Mouse (Mus musculus): ENCODE measurements around the gene Ank2. TPM values are rescaled to one million over a fixed set of nuclear protein-coding genes. Genes with fewer than 3 reads are reported as not detected.

Ank2 gene
- total and polyA plus RNA-seq, 2 experiments from 2014 or later, result 160 to 575 TPM

- WGBS, result 95% methylated on average over 3 of the region's 3 CpGs
Measured at GRCm38 (mm10) chr3:127281390-127281789, 217.8 kb downstream of the Ank2 start.

GRCm38 (mm10) chr3:127280376-127280775 is 218.8 kb downstream of the Ank2 start:
- 0 out of 2 replicates have a peak, but pooled peaks have one; percentile 3 for TF ChIP-seq CTCF (IDR thresholded peaks at IDR 0.05; ENCODE audit: low read depth)
- no peaks in the 10 kb centered on the region for H3K4me1 ChIP-seq (ENCODE audit: insufficient read depth)
- no peak for ATAC-seq

More at GRCm38 (mm10) chr3:127281390-127281789, 217.8 kb downstream of the Ank2 start:
- H3K36me3 ChIP-seq (ENCODE audit: insufficient read depth), result no peaks in the 10 kb centered on the region
- DNase-seq (no peak), ATAC-seq (no peak)
- no peak overlapping the region for H3K4me3 ChIP-seq (ENCODE audit: low read depth, low read length)
- no peak for TF ChIP-seq CTCF (IDR thresholded peaks at IDR 0.05; ENCODE audit: low read depth)
- H3K4me1 ChIP-seq (ENCODE audit: insufficient read depth), result no peaks in the 10 kb centered on the region
- no peak overlapping the region for H3K9ac ChIP-seq
- no peaks in the 10 kb centered on the region for H3K27me3 ChIP-seq (ENCODE audit: insufficient read depth, low read length)
- H3K27ac ChIP-seq (ENCODE audit: low read depth, low read length), result no peak overlapping the region
- no peak overlapping the region for H3K4me2 ChIP-seq (ENCODE audit: low read depth)
- no peaks in the 10 kb centered on the region for H3K9me3 ChIP-seq (ENCODE audit: low read length)

GRCm38 (mm10) chr3:127275953-127276352 is 223.2 kb downstream of the Ank2 start:
- no peak overlapping the region for H3K27ac ChIP-seq (ENCODE audit: low read depth, low read length)
- DNase-seq (no peak), ATAC-seq (no peak)
- no peak overlapping the region for H3K4me2 ChIP-seq (ENCODE audit: low read depth)
- H3K4me3 ChIP-seq (ENCODE audit: low read depth, low read length), result no peak overlapping the region
- H3K9ac ChIP-seq, result no peak overlapping the region
- H3K27me3 ChIP-seq (ENCODE audit: insufficient read depth, low read length), result no peaks in the 10 kb centered on the region
- H3K36me3 ChIP-seq (ENCODE audit: insufficient read depth), result no peaks in the 10 kb centered on the region
- WGBS, result 88% methylated on average over 6 of the region's 6 CpGs
- H3K4me1 ChIP-seq (ENCODE audit: insufficient read depth), result no peaks in the 10 kb centered on the region
- no peak for TF ChIP-seq CTCF (IDR thresholded peaks at IDR 0.05; ENCODE audit: low read depth)
- H3K9me3 ChIP-seq (ENCODE audit: low read length), result no peaks in the 10 kb centered on the region

More at GRCm38 (mm10) chr3:127280376-127280775, 218.8 kb downstream of the Ank2 start:
- Histone ChIP-seq H3K27ac (ENCODE audit: low read depth, low read length) (no peak overlapping the region), H3K4me2 (ENCODE audit: low read depth) (no peak overlapping the region), H3K9ac (no peak overlapping the region), H3K9me3 (ENCODE audit: low read length) (no peaks in the 10 kb centered on the region), H3K36me3 (ENCODE audit: insufficient read depth) (no peaks in the 10 kb centered on the region), H3K27me3 (ENCODE audit: insufficient read depth, low read length) (no peaks in the 10 kb centered on the region), H3K4me3 (ENCODE audit: low read depth, low read length) (no peak overlapping the region)
- DNase-seq, result no peak

- DNase-seq (no peak), ATAC-seq (no peak)
- TF ChIP-seq CTCF (IDR thresholded peaks at IDR 0.05; ENCODE audit: low read depth), result no peak
- H3K36me3 ChIP-seq (ENCODE audit: insufficient read depth), result no peaks in the 10 kb centered on the region
- no peaks in the 10 kb centered on the region for H3K27me3 ChIP-seq (ENCODE audit: insufficient read depth, low read length)
- no peak overlapping the region for H3K4me3 ChIP-seq (ENCODE audit: low read depth, low read length)
- no peaks in the 10 kb centered on the region for H3K9me3 ChIP-seq (ENCODE audit: low read length)
- H3K4me1 ChIP-seq (ENCODE audit: insufficient read depth), result 0 out of 2 replicates have a peak, but pooled peaks cover 2% of the 10 kb centered on the region
- WGBS, result 73% methylated on average over 12 of the region's 12 CpGs
- no peak overlapping the region for H3K4me2 ChIP-seq (ENCODE audit: low read depth)
- no peak overlapping the region for H3K9ac ChIP-seq
- no peak overlapping the region for H3K27ac ChIP-seq (ENCODE audit: low read depth, low read length)
Measured at GRCm38 (mm10) chr3:127272801-127273200, 226.3 kb downstream of the Ank2 start.

- H3K27me3 ChIP-seq (ENCODE audit: insufficient read depth, low read length), result no peaks in the 10 kb centered on the region
- no peaks in the 10 kb centered on the region for H3K9me3 ChIP-seq (ENCODE audit: low read length)
- no peak for ATAC-seq
- H3K4me2 ChIP-seq (ENCODE audit: low read depth), result no peak overlapping the region
- no peak overlapping the region for H3K9ac ChIP-seq
- 71% methylated on average over 14 of the region's 14 CpGs for WGBS
- H3K36me3 ChIP-seq (ENCODE audit: insufficient read depth), result no peaks in the 10 kb centered on the region
- DNase-seq, result no peak
- no peak for TF ChIP-seq CTCF (IDR thresholded peaks at IDR 0.05; ENCODE audit: low read depth)
- peaks cover 7% of the 10 kb centered on the region for H3K4me1 ChIP-seq (ENCODE audit: insufficient read depth)
- H3K4me3 ChIP-seq (ENCODE audit: low read depth, low read length), result no peak overlapping the region
- no peak overlapping the region for H3K27ac ChIP-seq (ENCODE audit: low read depth, low read length)
Measured at GRCm38 (mm10) chr3:127269616-127270015, 229.5 kb downstream of the Ank2 start.

- Histone ChIP-seq H3K4me2 (ENCODE audit: low read depth) (no peak overlapping the region), H3K36me3 (ENCODE audit: insufficient read depth) (no peaks in the 10 kb centered on the region), H3K9ac (no peak overlapping the region), H3K4me3 (ENCODE audit: low read depth, low read length) (no peak overlapping the region), H3K27ac (ENCODE audit: low read depth, low read length) (no peak overlapping the region), H3K9me3 (ENCODE audit: low read length) (no peaks in the 10 kb centered on the region), H3K4me1 (ENCODE audit: insufficient read depth) (peaks cover 7% of the 10 kb centered on the region), H3K27me3 (ENCODE audit: insufficient read depth, low read length) (no peaks in the 10 kb centered on the region)
- DNase-seq, result peak; percentile 39
- peak; percentile 76 for ATAC-seq
- 22% methylated on average over 6 of the region's 6 CpGs for WGBS
- no peak for TF ChIP-seq CTCF (IDR thresholded peaks at IDR 0.05; ENCODE audit: low read depth)
Measured at GRCm38 (mm10) chr3:127267846-127268245, 231.3 kb downstream of the Ank2 start.

GRCm38 (mm10) chr3:127265732-127266131 is 233.4 kb downstream of the Ank2 start:
- H3K4me3 ChIP-seq (ENCODE audit: low read depth, low read length), result no peak overlapping the region
- no peak for TF ChIP-seq CTCF (IDR thresholded peaks at IDR 0.05; ENCODE audit: low read depth)
- DNase-seq, result peak; percentile 46
- H3K36me3 ChIP-seq (ENCODE audit: insufficient read depth), result no peaks in the 10 kb centered on the region
- no peak overlapping the region for H3K4me2 ChIP-seq (ENCODE audit: low read depth)
- H3K4me1 ChIP-seq (ENCODE audit: insufficient read depth), result peaks cover 10% of the 10 kb centered on the region
- no peaks in the 10 kb centered on the region for H3K27me3 ChIP-seq (ENCODE audit: insufficient read depth, low read length)
- H3K9me3 ChIP-seq (ENCODE audit: low read length), result no peaks in the 10 kb centered on the region
- 35% methylated on average over 5 of the region's 5 CpGs for WGBS
- no peak overlapping the region for H3K9ac ChIP-seq
- peak; percentile 78 for ATAC-seq
- no peak overlapping the region for H3K27ac ChIP-seq (ENCODE audit: low read depth, low read length)

Measured in forebrain, postnatal 0 days (tissue).